Mouse (Mus musculus): ENCODE measurements around the gene Mon1a. TPM values are rescaled to one million over a fixed set of nuclear protein-coding genes. Genes with fewer than 3 reads are reported as not detected.

Mon1a gene
- polyA plus RNA-seq (2015; fragmentation: Illumina TruSeq; extraction: RNeasy Lipid Tissue Mini Kit (QIAGEN cat#74804); ENCODE audit: insufficient read depth, low replicate concordance): 3.9 TPM

GRCm38 (mm10) chr9:107887804-107888266, at the start of gene Mon1a:
TSS of gene Mon1a (plus strand) at chr9:107888151.

GRCm38 (mm10) chr9:107873137-107873536, 14.8 kb upstream of the Mon1a start, which contains the start of gene Rbm6:
TSS of gene Rbm6 (minus strand) at chr9:107873237.

GRCm38 (mm10) chr9:107906252-107906966, 18.5 kb downstream of the Mon1a start, which contains the start of gene Mst1r:
TSS of gene Mst1r (plus strand) at chr9:107906873.

DNA sequence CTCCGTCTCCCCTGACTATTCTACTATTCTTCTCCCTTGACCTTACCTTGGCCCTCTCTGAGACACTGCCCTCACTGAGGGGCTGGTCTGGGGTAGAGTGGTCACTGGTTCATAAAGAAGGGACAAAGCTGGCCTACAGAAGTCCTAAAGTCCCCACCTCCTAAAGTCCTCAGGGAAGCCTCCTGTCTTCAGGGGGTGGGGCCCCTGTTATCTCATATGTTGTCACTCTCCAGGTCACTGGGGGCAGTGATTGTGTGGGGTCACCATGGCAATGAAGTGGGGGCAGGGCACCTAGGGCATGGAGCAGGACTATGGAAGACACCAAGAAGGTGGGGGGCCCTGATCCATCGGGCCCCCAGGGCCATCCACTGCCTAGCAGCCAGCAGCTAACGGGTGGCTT, 40.2 kb downstream of the Mon1a start, which contains the start of gene Actl11:
Gene Actl11 (plus strand): TSS at position 301 of the 400 bp plus-strand sequence.

GRCm38 (mm10) chr9:107935374-107935773, 47.4 kb downstream of the Mon1a start, which contains the start of gene Camkv:
TSS of gene Camkv (plus strand) at chr9:107935674.

GRCm38 (mm10) chr9:107949922-107950235, 61.9 kb downstream of the Mon1a start, which contains the start of gene Traip:
TSS of gene Traip (plus strand) at chr9:107950136.

Other genes with a start within 250 kb of the Mon1a start
- not detected for gene Slc38a3, start 218.6 kb upstream of the Mon1a start, polyA plus RNA-seq (2015; fragmentation: Illumina TruSeq; extraction: RNeasy Lipid Tissue Mini Kit (QIAGEN cat#74804); ENCODE audit: insufficient read depth, low replicate concordance)
- gene Gnat1, start 208.4 kb upstream of the Mon1a start, polyA plus RNA-seq (2015; fragmentation: Illumina TruSeq; extraction: RNeasy Lipid Tissue Mini Kit (QIAGEN cat#74804); ENCODE audit: insufficient read depth, low replicate concordance): not detected
- gene Sema3f, start 177.7 kb upstream of the Mon1a start, polyA plus RNA-seq (2015; fragmentation: Illumina TruSeq; extraction: RNeasy Lipid Tissue Mini Kit (QIAGEN cat#74804); ENCODE audit: insufficient read depth, low replicate concordance): 17.7 TPM
- gene Rbm5, start 117.2 kb upstream of the Mon1a start, polyA plus RNA-seq (2015; fragmentation: Illumina TruSeq; extraction: RNeasy Lipid Tissue Mini Kit (QIAGEN cat#74804); ENCODE audit: insufficient read depth, low replicate concordance): 334 TPM
- 155 TPM for gene Rbm6, start 14.9 kb upstream of the Mon1a start, polyA plus RNA-seq (2015; fragmentation: Illumina TruSeq; extraction: RNeasy Lipid Tissue Mini Kit (QIAGEN cat#74804); ENCODE audit: insufficient read depth, low replicate concordance)
- gene Mst1r, start 18.7 kb downstream of the Mon1a start, polyA plus RNA-seq (2015; fragmentation: Illumina TruSeq; extraction: RNeasy Lipid Tissue Mini Kit (QIAGEN cat#74804); ENCODE audit: insufficient read depth, low replicate concordance): 0.36 TPM
- gene Actl11, start 40.3 kb downstream of the Mon1a start, polyA plus RNA-seq (2015; fragmentation: Illumina TruSeq; extraction: RNeasy Lipid Tissue Mini Kit (QIAGEN cat#74804); ENCODE audit: insufficient read depth, low replicate concordance): not detected
- not detected for gene Camkv, start 47.5 kb downstream of the Mon1a start, polyA plus RNA-seq (2015; fragmentation: Illumina TruSeq; extraction: RNeasy Lipid Tissue Mini Kit (QIAGEN cat#74804); ENCODE audit: insufficient read depth, low replicate concordance)
- 4.5 TPM for gene Traip, start 62.0 kb downstream of the Mon1a start, polyA plus RNA-seq (2015; fragmentation: Illumina TruSeq; extraction: RNeasy Lipid Tissue Mini Kit (QIAGEN cat#74804); ENCODE audit: insufficient read depth, low replicate concordance)
- 103 TPM for gene Uba7, start 87.4 kb downstream of the Mon1a start, polyA plus RNA-seq (2015; fragmentation: Illumina TruSeq; extraction: RNeasy Lipid Tissue Mini Kit (QIAGEN cat#74804); ENCODE audit: insufficient read depth, low replicate concordance)
- 0.26 TPM for gene Gm20661, start 94.9 kb downstream of the Mon1a start, polyA plus RNA-seq (2015; fragmentation: Illumina TruSeq; extraction: RNeasy Lipid Tissue Mini Kit (QIAGEN cat#74804); ENCODE audit: insufficient read depth, low replicate concordance)
- gene Inka1, start 97.7 kb downstream of the Mon1a start, polyA plus RNA-seq (2015; fragmentation: Illumina TruSeq; extraction: RNeasy Lipid Tissue Mini Kit (QIAGEN cat#74804); ENCODE audit: insufficient read depth, low replicate concordance): 3.9 TPM
- 1.5 TPM for gene Cdhr4, start 104.3 kb downstream of the Mon1a start, polyA plus RNA-seq (2015; fragmentation: Illumina TruSeq; extraction: RNeasy Lipid Tissue Mini Kit (QIAGEN cat#74804); ENCODE audit: insufficient read depth, low replicate concordance)
- gene Gm20662, start 108.2 kb downstream of the Mon1a start, polyA plus RNA-seq (2015; fragmentation: Illumina TruSeq; extraction: RNeasy Lipid Tissue Mini Kit (QIAGEN cat#74804); ENCODE audit: insufficient read depth, low replicate concordance): 1.9 TPM
- gene Ip6k1, start 114.3 kb downstream of the Mon1a start, polyA plus RNA-seq (2015; fragmentation: Illumina TruSeq; extraction: RNeasy Lipid Tissue Mini Kit (QIAGEN cat#74804); ENCODE audit: insufficient read depth, low replicate concordance): 83.7 TPM
- gene Gmppb, start 161.1 kb downstream of the Mon1a start, polyA plus RNA-seq (2015; fragmentation: Illumina TruSeq; extraction: RNeasy Lipid Tissue Mini Kit (QIAGEN cat#74804); ENCODE audit: insufficient read depth, low replicate concordance): 11.7 TPM
- 0.69 TPM for gene Amigo3, start 165.0 kb downstream of the Mon1a start, polyA plus RNA-seq (2015; fragmentation: Illumina TruSeq; extraction: RNeasy Lipid Tissue Mini Kit (QIAGEN cat#74804); ENCODE audit: insufficient read depth, low replicate concordance)
- gene Mst1, start 192.3 kb downstream of the Mon1a start, polyA plus RNA-seq (2015; fragmentation: Illumina TruSeq; extraction: RNeasy Lipid Tissue Mini Kit (QIAGEN cat#74804); ENCODE audit: insufficient read depth, low replicate concordance): 0.37 TPM
- gene Rnf123, start 195.2 kb downstream of the Mon1a start, polyA plus RNA-seq (2015; fragmentation: Illumina TruSeq; extraction: RNeasy Lipid Tissue Mini Kit (QIAGEN cat#74804); ENCODE audit: insufficient read depth, low replicate concordance): 69.4 TPM
- gene Apeh, start 206.5 kb downstream of the Mon1a start, polyA plus RNA-seq (2015; fragmentation: Illumina TruSeq; extraction: RNeasy Lipid Tissue Mini Kit (QIAGEN cat#74804); ENCODE audit: insufficient read depth, low replicate concordance): 85.9 TPM